Comparison of ENCODE assay signal across 15 mouse cellular contexts in genomic region chr4:150850893-150851292, GRCm38 (mm10).
"Had no signal": no experiment of that assay in that cellular context is flagged by ENCODE, and none has a peak within 500 bp of the region (broad histone marks: within the 10 kb centered on the region; RNA-seq: fewer than 3 reads in every experiment).

No protein-coding gene starts in this region.

- H3K9me3 ChIP-seq: limb, embryonic 13.5 days; liver, embryonic 13.5 days; midbrain, embryonic 10.5 days; neural tube, embryonic 15.5 days had no signal

- H3K4me3 ChIP-seq: limb, embryonic 13.5 days; liver, embryonic 13.5 days; midbrain, embryonic 10.5 days; myocyte; neural tube, embryonic 15.5 days had no signal

- H3K27me3 ChIP-seq: limb, embryonic 13.5 days; neural tube, embryonic 15.5 days had no signal

- ATAC-seq: hindbrain, embryonic 16.5 days; inflammation-experienced regulatory T-cells, adult 6 months had no signal

- H3K9ac ChIP-seq: limb, embryonic 13.5 days; liver, embryonic 13.5 days; neural tube, embryonic 15.5 days had no signal

- H3K4me2 ChIP-seq: limb, embryonic 13.5 days; liver, embryonic 13.5 days; neural tube, embryonic 15.5 days had no signal

- H3K27ac ChIP-seq: limb, embryonic 13.5 days; liver, embryonic 13.5 days; midbrain, embryonic 10.5 days; neural tube, embryonic 15.5 days had no signal

- DNase-seq: left cerebral cortex, postnatal 4 days; liver, embryonic 13.5 days; lung, adult 18-20 months; lung, postnatal 4 days; midbrain, embryonic 14.5 days; right cerebral cortex, adult 18-20 months; right cerebral cortex, postnatal 25 days; thymus, adult 2 months; thymus, postnatal 36 days had no signal

- H3K36me3 ChIP-seq: limb, embryonic 13.5 days; liver, embryonic 13.5 days; midbrain, embryonic 10.5 days; neural tube, embryonic 15.5 days had no signal
